Mouse (Mus musculus): ENCODE measurements at regions not wholly inside any gene's neighbourhood (a gene's known extent, or its start where the extent isn't known, plus 50 kb on each side); places are given as distances from the start of the nearest gene placed in this dataset.

DNA sequence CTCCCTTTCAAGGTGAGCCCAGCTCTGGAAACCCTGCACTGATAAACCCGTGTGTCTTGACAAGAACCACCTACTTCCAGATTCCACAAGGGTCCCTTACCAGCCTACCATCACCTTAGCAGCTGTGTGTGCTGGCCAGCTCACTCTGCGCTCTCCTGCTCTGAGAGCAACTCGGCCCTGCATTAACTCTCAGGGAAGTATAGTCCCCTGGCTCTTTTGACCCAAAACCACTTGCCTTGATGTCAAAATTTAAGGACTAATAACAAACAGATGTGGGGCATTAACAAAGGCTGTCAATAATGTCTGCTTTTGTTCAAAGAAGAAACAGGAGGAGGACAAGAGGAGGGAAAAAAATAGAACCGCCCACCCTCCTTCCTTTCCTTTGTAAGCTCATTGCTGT, 480.3 kb downstream of the Tshz3 start:
- Histone ChIP-seq H3K9ac (ENCODE audit: insufficient read depth, low read depth, low read length, poor library complexity, severe bottlenecking) (no peak overlapping the region), H3K4me1 (ENCODE audit: control insufficient read depth in 2 of 2, insufficient read depth in 2 of 2, low read length in 2 of 2, poor library complexity in 1 of 2) (peaks cover 0 to 6% of the 10 kb centered on the region in 2 experiments; a peak in 2 of 4 replicates), H3K27ac (ENCODE audit: insufficient read depth, low read depth, low read length, poor library complexity, severe bottlenecking) (no peak overlapping the region), H3K4me3 (ENCODE audit: insufficient read depth in 1 of 2, low read depth in 1 of 2, low read length in 2 of 2, poor library complexity in 1 of 2, severe bottlenecking in 1 of 2) (no peak overlapping the region), H3K9me3 (ENCODE audit: control insufficient read depth, insufficient read depth, low read depth, low read length) (no peaks in the 10 kb centered on the region), H3K36me3 (ENCODE audit: control insufficient read depth, insufficient read depth, low read length, poor library complexity, severe bottlenecking) (no peaks in the 10 kb centered on the region)
- DNase-seq (ENCODE audit: low read depth, low spot score), result no peak
- in situ Hi-C loops (cut with MboI; ENCODE audit: low sequenced_read_pairs in 2 of 2, unreplicated experiment in 2 of 2), result no loop called here
- TF ChIP-seq ZNF384 (IDR thresholded peaks at IDR 0.05; ENCODE audit: low read depth, low read length), result no peak

DNA sequence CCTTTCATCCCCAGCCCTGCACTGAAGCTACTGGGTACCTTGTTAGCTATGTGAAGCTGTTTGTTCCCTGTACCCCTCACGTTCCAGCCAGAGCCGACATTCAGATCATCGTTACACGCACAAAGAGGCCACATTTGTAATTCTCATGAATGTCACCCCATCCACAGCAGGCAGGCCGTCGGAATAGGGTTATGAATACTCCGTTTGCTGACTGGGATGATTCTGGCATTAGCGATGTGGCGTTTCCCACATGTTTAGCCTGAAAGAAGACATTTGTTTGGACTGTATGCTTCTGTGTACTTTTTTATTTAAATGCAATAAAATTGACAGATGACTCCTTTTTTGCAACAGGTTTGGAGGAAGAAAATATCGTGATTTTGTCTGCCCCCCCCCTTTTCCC, 482.0 kb downstream of the Tshz3 start:
- no peaks in the 10 kb centered on the region for H3K36me3 ChIP-seq (ENCODE audit: control insufficient read depth, insufficient read depth, low read length, poor library complexity, severe bottlenecking)
- H3K9ac ChIP-seq (ENCODE audit: insufficient read depth, low read depth, low read length, poor library complexity, severe bottlenecking), result no peak overlapping the region
- in situ Hi-C loops (cut with MboI; ENCODE audit: low sequenced_read_pairs in 2 of 2, unreplicated experiment in 2 of 2), result no loop called here
- H3K4me1 ChIP-seq (ENCODE audit: control insufficient read depth in 2 of 2, insufficient read depth in 2 of 2, low read length in 2 of 2, poor library complexity in 1 of 2), result peaks cover 0 to 6% of the 10 kb centered on the region in 2 experiments; a peak in 2 of 4 replicates
- H3K9me3 ChIP-seq (ENCODE audit: control insufficient read depth, insufficient read depth, low read depth, low read length), result no peaks in the 10 kb centered on the region
- no peak overlapping the region for H3K27ac ChIP-seq (ENCODE audit: insufficient read depth, low read depth, low read length, poor library complexity, severe bottlenecking)
- TF ChIP-seq ZNF384 (IDR thresholded peaks at IDR 0.05; ENCODE audit: low read depth, low read length) (no peak), CHD2 (IDR thresholded peaks at IDR 0.05; ENCODE audit: low read depth, low read length) (no peak), HCFC1 (IDR thresholded peaks at IDR 0.05; ENCODE audit: borderline replicate concordance, insufficient read depth, low read length) (no peak), MAFK (IDR thresholded peaks at IDR 0.05; ENCODE audit: insufficient read depth, low read depth, low read length) (no peak), ZC3H11A (IDR thresholded peaks at IDR 0.05; ENCODE audit: borderline replicate concordance, low read depth, low read length) (no peak)
- DNase-seq (ENCODE audit: low read depth, low spot score), result no peak
- H3K4me3 ChIP-seq (ENCODE audit: insufficient read depth in 1 of 2, low read depth in 1 of 2, low read length in 2 of 2, poor library complexity in 1 of 2, severe bottlenecking in 1 of 2), result no peak overlapping the region

- DNase-seq (ENCODE audit: low read depth, low spot score), result no peak
- H3K36me3 ChIP-seq (ENCODE audit: control insufficient read depth, insufficient read depth, low read length, poor library complexity, severe bottlenecking), result no peaks in the 10 kb centered on the region
- H3K27ac ChIP-seq (ENCODE audit: insufficient read depth, low read depth, low read length, poor library complexity, severe bottlenecking), result no peak overlapping the region
- no peak overlapping the region for H3K4me3 ChIP-seq (ENCODE audit: insufficient read depth in 1 of 2, low read depth in 1 of 2, low read length in 2 of 2, poor library complexity in 1 of 2, severe bottlenecking in 1 of 2)
- TF ChIP-seq ZC3H11A (IDR thresholded peaks at IDR 0.05; ENCODE audit: borderline replicate concordance, low read depth, low read length), result no peak
- no peak for TF ChIP-seq HCFC1 (IDR thresholded peaks at IDR 0.05; ENCODE audit: borderline replicate concordance, insufficient read depth, low read length)
- no peak for TF ChIP-seq MAFK (IDR thresholded peaks at IDR 0.05; ENCODE audit: insufficient read depth, low read depth, low read length)
- no peak for TF ChIP-seq CHD2 (IDR thresholded peaks at IDR 0.05; ENCODE audit: low read depth, low read length)
- TF ChIP-seq ZNF384 (IDR thresholded peaks at IDR 0.05; ENCODE audit: low read depth, low read length), result no peak
- H3K9me3 ChIP-seq (ENCODE audit: control insufficient read depth, insufficient read depth, low read depth, low read length), result no peaks in the 10 kb centered on the region
- H3K9ac ChIP-seq (ENCODE audit: insufficient read depth, low read depth, low read length, poor library complexity, severe bottlenecking), result no peak overlapping the region
- in situ Hi-C loops (cut with MboI; ENCODE audit: low sequenced_read_pairs in 2 of 2, unreplicated experiment in 2 of 2), result no loop called here
- peaks cover 0 to 2% of the 10 kb centered on the region in 2 experiments; a peak in 1 of 4 replicates for H3K4me1 ChIP-seq (ENCODE audit: control insufficient read depth in 2 of 2, insufficient read depth in 2 of 2, low read length in 2 of 2, poor library complexity in 1 of 2)
Observed at GRCm38 (mm10) chr7:37180416-37180815, 482.5 kb downstream of the Tshz3 start.

DNA sequence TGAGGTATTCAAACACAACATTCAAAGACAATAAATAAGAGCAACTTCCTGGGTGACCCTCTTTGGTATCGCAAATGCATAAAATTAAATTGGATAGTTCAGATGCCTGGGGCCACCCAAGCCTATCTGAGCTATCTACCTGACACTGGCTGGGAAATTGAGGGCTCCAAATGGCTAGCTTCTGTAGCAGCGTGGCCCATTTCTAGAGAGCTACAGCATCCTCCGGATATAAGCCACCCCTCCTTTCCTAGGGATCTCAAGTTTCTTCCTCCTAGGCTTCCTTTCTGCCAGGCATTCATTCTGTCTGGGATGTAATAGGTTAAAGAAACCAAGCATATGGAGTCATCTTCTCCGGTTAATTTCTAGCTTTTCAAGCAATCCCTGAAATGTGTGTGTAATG, 483.2 kb downstream of the Tshz3 start:
- in situ Hi-C loops (cut with MboI; ENCODE audit: low sequenced_read_pairs in 2 of 2, unreplicated experiment in 2 of 2), result no loop called here
- DNase-seq (ENCODE audit: low read depth, low spot score), result no peak
- H3K36me3 ChIP-seq (ENCODE audit: control insufficient read depth, insufficient read depth, low read length, poor library complexity, severe bottlenecking), result no peaks in the 10 kb centered on the region
- TF ChIP-seq MAFK (IDR thresholded peaks at IDR 0.05; ENCODE audit: insufficient read depth, low read depth, low read length) (no peak), CHD2 (IDR thresholded peaks at IDR 0.05; ENCODE audit: low read depth, low read length) (no peak), ZNF384 (IDR thresholded peaks at IDR 0.05; ENCODE audit: low read depth, low read length) (no peak), ZC3H11A (IDR thresholded peaks at IDR 0.05; ENCODE audit: borderline replicate concordance, low read depth, low read length) (no peak), HCFC1 (IDR thresholded peaks at IDR 0.05; ENCODE audit: borderline replicate concordance, insufficient read depth, low read length) (no peak)
- no peak overlapping the region for H3K9ac ChIP-seq (ENCODE audit: insufficient read depth, low read depth, low read length, poor library complexity, severe bottlenecking)
- H3K27ac ChIP-seq (ENCODE audit: insufficient read depth, low read depth, low read length, poor library complexity, severe bottlenecking), result no peak overlapping the region
- no peak overlapping the region for H3K4me3 ChIP-seq (ENCODE audit: insufficient read depth in 1 of 2, low read depth in 1 of 2, low read length in 2 of 2, poor library complexity in 1 of 2, severe bottlenecking in 1 of 2)
- no peaks in the 10 kb centered on the region for H3K9me3 ChIP-seq (ENCODE audit: control insufficient read depth, insufficient read depth, low read depth, low read length)
- no peaks in the 10 kb centered on the region for H3K4me1 ChIP-seq (ENCODE audit: control insufficient read depth in 2 of 2, insufficient read depth in 2 of 2, low read length in 2 of 2, poor library complexity in 1 of 2)

DNA sequence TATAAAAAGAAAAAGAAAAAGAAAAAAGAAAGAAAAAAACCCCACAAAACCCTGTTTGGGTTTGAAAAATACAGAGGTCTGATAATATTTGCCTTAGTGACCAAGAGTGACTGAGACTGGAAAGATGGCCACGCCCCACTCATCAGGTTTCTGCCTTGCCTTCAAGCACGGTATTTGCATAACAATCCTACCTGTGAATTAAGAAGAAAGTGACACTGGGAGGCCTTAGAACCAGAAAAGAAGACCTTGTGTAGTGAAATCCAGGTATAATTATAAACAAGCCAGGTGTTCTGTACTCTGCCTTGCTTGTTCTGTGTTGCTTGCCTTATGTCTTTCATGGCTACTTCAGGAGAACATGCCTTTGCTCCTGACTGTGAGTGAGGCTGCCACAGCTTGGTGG, 494.6 kb downstream of the Tshz3 start:
- no peak overlapping the region for H3K9ac ChIP-seq (ENCODE audit: insufficient read depth, low read depth, low read length, poor library complexity, severe bottlenecking)
- H3K36me3 ChIP-seq (ENCODE audit: control insufficient read depth, insufficient read depth, low read length, poor library complexity, severe bottlenecking), result no peaks in the 10 kb centered on the region
- no peak for TF ChIP-seq CHD2 (IDR thresholded peaks at IDR 0.05; ENCODE audit: low read depth, low read length)
- TF ChIP-seq ZC3H11A (IDR thresholded peaks at IDR 0.05; ENCODE audit: borderline replicate concordance, low read depth, low read length), result no peak
- TF ChIP-seq ZNF384 (IDR thresholded peaks at IDR 0.05; ENCODE audit: low read depth, low read length), result no peak
- no peak for TF ChIP-seq HCFC1 (IDR thresholded peaks at IDR 0.05; ENCODE audit: borderline replicate concordance, insufficient read depth, low read length)
- no peak for TF ChIP-seq MAFK (IDR thresholded peaks at IDR 0.05; ENCODE audit: insufficient read depth, low read depth, low read length)
- H3K9me3 ChIP-seq (ENCODE audit: control insufficient read depth, insufficient read depth, low read depth, low read length), result no peaks in the 10 kb centered on the region
- H3K4me1 ChIP-seq (ENCODE audit: control insufficient read depth in 2 of 2, insufficient read depth in 2 of 2, low read length in 2 of 2, poor library complexity in 1 of 2), result 0 out of 4 replicates have a peak, but pooled peaks cover 0 to 1% of the 10 kb centered on the region in 2 experiments
- no peak overlapping the region for H3K4me3 ChIP-seq (ENCODE audit: insufficient read depth in 1 of 2, low read depth in 1 of 2, low read length in 2 of 2, poor library complexity in 1 of 2, severe bottlenecking in 1 of 2)
- in situ Hi-C loops (cut with MboI; ENCODE audit: low sequenced_read_pairs in 2 of 2, unreplicated experiment in 2 of 2), result loop anchor here in 1 of 2 experiments (5.0 kb wide), 1 partner anchor 50 kb away; no protein-coding TSS in a partner anchor
- DNase-seq (ENCODE audit: low read depth, low spot score), result peak; percentile 39
- no peak overlapping the region for H3K27ac ChIP-seq (ENCODE audit: insufficient read depth, low read depth, low read length, poor library complexity, severe bottlenecking)
